Mouse (Mus musculus) kidney, adult 8-10 months (tissue): ENCODE results near the gene Klhl42.
A peak's percentile ranks its signal among the peaks of the same experiment; 100 is the strongest.

Experiments used
- DNase-seq, 2 experiments: peaks; one replicate each; pipeline ENCODE4 v3.0.0; 2022

The Klhl42 gene

DNA sequence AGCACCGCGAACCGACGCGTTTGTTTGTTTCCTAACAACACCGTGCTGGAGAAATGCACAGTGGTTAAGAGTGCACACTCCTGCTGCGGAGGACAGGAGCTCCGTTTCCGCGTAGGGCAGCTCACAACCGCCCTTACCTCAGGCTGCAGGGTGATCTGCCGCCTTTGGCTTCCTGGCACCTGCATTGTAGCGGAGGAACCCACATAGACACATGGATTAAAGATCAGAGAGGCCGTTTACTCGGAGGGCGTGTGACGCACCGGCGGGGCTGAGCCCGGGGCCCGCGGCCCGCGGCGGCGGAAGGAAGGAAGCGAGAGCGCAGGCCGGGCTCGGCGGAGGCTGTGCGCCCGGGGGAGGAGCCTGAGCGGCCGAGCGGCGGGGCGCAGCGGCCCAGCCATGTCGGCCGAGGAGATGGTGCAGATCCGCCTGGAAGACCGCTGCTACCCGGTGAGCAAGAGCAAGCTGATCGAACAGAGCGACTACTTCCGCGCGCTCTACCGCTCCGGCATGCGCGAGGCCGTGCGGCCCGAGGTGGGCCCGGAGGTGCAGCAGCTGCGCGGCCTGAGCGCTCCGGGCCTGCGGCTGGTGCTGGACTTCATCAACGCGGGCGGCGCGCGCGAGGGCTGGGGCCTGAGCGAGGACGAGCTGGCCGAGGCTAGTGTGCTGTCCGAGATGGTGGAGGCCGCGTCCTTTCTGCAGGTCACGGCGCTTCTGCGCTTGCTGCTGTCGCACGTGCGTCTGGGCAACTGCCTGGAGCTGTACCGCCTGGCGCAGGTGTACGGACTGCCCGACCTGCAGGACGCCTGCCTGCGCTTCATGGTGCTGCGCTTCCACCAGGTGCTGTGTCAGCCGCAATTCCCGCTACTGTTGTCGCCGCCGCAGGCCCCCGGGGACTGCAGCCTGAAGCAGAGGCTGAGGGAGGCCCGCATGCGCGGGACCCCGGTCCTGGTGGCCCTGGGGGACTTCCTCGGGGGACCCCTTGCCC is at the start of gene Klhl42:
Gene Klhl42 (plus strand): TSS at position 244 of the 985 bp plus-strand sequence.
- peak; percentile 60 to 71 for DNase-seq

DNA sequence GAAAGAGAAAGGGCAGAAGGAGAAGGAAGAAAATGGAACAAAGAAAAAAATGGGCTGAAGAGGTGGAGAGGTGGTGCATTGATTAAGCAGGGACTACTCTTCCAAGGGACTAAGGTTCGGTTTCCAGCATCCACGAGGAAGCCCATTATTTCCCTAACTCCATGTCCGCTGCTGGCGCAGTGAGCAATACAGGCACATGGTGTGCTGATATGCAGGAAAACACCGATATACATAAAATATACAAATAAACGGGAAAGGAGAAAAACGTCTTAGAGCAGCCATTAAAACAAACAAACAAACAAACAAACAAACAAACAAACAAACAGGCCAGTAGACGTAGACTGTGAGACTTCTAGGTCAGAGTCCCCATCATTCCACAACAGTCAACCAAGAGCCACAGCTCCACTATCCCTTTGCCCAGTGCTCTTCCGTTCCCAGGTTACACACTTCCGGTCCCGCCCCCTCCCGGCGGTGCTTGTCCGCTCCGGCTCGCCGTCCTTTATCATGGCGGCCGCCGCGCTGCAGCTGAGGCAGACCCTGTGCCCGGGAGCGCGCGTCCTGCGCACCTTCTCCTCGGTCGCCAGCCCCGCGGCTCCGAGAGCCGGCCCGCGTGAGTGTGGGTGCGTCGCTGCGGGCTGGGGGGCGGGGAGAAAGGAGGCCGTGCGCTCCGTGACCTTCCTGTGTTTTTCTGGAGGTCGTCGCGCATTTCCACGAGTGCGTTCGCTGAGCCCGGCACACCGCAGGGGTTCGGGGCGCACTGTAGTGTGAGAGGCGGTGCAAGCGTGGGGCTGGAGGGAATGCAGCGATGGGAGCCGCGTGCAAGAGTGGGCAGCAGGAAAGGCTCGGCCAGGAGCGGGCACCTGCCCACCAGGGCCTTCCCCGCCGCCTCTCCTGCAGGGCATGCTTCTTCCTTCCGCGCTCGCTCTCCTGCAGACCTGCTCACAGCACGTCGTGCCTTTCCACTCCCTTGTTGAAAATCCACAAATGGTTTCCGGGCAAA is 48.6 kb upstream of the Klhl42 start, which contains the start of gene Mrps35:
Gene Mrps35 (plus strand): TSS at position 474 of the 1,000 bp plus-strand sequence.
- peak; percentile 86 to 91 for DNase-seq

DNA sequence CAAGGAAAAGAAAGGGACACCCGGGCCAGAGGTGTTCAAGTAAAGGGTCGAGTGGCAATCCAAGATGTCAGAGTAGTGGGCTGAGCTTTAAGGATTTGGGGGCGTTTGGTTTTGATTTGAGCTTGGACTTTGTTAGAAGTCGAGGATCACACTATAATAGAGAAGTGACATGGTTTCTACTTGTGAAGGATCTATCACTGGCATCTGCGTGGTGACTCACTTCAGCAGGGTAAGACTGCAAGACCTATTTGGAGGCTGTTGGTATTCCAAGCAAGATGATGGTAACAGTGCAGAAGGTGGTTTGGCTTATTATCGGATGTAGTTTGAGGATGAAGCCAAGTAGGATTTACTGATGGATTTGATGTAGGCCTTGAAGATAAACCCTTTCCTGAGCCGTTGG is 47.5 kb upstream of the Klhl42 start:
- no peak for DNase-seq

DNA sequence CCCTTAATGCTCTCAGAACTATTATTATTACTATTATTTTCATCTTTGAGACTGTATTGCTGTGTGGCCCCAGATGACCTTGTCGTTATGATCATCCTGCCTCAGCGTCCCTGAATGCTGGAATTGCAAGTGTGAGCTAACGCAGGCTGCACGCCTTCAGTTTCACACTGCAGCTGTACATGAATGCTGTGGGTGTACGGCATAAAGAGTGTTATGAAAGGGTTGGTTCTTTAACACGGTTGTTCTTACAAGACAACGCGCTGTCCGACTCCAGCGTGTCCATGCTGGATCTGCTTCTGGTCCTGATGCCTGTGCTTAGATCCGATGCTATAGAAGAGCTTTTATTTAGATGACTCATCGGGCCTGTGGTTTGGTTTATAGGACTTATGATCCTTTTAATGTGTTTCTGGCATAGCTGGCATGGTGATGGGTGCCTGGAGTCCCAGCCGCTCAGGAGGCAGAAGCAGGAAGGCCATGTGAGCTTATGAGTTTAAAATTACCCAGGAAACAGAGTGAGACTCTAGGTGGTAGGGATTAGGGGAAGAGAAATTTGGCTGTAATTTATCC is 41.9 kb upstream of the Klhl42 start:
- no peak for DNase-seq

DNA sequence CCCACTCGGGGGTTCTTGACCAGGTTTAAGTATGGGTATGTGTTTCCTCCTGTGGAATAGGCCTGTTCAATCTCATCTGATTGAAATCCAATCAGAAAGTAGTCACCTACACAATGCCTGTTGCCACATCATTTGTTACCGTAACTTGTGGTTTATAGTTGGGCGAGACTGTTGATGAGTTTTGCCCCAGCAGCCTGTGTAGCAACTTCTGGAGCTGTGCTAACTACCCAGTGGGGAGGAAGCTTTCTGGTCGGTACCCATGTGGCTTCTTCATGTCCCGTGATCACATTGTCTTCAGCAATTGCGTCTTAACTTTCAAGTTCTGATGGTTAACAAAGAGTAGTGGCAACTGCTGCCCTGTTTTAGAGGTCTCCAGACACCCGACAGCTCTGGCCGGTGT is 39.5 kb upstream of the Klhl42 start:
- no peak for DNase-seq

DNA sequence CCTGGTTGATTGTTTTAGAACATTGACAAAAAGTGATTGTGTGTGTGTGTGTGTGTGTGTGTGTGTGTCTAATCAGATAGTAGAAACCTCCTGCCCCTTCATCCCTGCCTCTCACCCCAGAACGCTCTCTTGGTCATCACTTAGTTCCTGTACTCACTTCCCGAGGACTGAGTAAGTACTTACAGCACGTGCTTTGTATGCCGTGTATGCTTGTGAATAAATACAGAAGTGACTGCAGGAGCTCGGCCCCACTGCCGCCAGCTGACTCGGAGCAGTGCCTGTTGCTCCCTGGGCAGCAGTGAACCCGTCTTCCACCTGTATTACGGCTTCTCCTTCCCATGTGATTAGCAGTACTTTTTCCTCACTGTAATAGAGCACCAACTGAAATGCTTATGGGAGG is 38.7 kb upstream of the Klhl42 start:
- no peak for DNase-seq

DNA sequence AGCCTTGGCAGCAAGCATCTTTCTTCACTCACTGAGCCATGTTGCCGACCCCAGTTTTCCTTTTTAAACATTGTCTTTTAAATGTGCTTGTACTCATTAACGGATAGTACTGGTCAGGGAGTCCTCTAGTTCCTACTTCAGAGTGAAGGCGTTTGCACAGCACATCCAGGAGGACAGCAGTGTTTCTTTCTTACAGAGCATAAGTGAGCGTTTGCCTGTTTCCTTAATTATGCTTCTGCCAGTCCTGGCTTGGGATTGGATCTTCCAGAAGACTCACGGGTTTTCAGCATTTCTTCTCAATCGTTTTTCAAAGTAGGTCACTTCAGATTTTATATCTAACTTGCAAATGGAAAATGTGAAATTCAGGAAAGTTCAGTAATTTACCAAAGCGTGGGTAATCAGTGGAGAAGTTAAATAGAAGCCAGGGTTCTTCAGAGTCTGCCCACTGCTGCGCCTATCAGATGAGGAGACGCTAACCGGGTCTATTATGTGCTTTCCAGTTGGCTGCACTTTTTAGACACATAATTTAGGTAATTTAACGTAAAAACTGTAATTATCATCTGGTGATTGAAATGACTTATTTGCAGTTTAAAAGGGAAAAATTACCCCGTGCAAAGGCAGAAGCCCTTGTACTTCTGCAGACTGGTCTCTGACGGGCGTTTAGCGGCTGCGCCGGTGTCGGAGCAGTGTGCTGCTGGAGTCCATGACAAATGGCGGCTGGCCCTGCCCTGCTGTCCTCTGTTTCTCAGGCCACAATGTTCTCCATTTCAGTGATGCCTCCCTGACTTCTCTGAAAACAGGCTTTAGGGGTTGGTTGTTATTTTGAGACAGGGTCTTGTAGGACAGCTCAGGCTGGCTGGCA is 37.2 kb upstream of the Klhl42 start:
- peak; percentile 53 to 54 for DNase-seq

DNA sequence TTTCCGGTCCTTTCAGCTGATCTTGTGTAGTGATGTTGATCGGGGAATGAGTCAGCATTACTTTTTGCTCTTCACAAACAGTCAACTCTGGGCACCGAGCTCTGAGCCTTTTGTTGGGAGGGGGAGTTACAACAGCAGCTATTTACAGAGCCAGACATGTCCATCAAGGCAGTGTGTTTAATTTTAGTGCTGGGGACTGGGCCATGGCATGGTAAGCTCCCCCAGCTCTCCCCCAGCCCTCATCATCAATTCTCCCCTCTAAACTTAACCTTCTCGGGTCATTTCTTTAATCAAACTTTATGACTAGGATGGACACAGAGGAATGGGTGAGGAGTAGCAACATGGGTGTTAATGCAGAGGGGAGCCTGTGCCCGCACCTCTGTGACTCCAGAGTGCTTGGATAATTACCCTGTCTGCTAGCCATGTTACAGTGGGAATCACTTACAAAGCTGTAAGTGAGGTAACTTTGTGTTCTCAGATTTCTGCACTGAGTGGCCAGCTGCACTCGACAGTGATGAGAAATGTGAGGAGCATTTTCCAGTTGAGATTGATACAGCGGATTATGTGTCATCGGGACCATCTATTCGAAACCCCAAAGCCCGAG is 35.7 kb upstream of the Klhl42 start:
- no peak for DNase-seq

DNA sequence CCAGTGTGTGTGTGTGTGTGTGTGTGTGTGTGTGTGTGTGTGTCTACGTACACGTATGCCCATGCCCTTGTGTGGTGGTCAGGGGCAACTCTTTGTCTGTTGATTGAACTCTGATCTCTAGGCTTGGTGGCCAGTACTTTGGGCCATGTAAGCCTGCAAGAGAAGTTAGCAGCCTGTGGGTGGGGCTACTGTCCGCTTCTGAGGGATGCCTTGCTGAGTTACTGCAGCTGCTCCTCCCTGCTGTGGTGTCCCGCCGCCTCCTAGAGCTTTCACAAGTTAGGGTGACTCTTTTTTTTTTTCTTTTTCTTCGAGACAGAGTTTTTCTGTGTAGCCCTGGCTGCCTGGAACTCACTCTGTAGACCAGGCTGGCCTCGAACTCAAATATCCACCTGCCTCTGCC is 31.9 kb upstream of the Klhl42 start:
- DNase-seq: no peak

DNA sequence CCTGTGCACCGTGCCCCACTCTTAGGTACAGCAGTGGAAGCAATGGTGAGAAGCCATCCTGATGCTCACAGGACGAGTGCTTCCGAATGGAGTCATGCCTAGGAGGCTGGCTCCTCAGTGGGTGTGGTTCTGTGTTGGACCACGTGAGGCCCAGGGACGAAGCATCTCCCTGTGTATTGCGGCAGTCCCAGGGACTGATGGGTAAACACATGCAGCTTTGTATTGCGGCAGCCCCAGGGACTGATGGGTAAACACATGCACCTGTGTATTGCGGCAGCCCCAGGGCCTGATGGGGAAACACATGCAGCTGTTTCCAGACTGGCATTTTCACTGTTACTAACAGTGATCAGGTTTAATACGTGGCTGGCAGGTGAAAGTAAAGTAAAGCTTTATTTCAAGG is 29.5 kb upstream of the Klhl42 start:
- no peak for DNase-seq

DNA sequence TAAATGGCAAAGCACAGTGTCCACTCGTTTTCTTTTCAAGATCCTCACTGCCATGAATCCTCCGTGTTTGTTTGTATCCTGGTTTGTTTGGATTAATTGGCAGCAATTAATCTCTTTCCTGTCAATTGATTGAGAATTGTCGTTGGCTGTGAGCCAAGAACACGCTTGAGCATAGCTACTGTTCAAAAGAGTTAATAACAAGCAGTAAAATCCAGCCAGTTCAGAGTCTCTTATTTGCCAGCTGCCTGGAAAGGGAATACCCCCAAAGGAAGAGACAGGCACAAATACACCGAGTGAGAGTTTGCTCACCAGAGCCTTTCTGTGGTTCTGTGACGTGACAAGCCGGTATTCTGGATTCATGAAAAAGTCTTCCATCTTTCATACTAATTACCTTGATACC is 29.1 kb upstream of the Klhl42 start:
- DNase-seq: no peak

DNA sequence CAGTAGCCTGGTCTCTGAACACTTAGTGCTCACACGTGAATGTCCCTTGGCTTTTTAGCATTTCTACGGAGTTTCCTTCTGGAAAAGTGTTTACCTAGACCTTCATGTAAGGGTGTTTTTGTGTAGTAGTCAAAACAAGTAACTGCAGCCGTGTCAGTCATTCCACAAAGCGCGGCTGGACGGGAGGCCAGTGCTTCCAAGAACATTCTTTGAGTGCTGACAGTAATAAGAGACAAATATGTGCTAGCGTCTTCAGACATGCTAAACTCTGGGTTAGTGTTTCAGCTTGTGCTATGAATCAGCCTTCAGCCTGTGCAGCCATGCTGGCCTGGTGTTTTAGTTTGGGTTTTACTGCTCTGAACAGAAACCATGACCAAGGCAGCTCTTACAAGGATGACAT is 28.5 kb upstream of the Klhl42 start:
- no peak for DNase-seq

DNA sequence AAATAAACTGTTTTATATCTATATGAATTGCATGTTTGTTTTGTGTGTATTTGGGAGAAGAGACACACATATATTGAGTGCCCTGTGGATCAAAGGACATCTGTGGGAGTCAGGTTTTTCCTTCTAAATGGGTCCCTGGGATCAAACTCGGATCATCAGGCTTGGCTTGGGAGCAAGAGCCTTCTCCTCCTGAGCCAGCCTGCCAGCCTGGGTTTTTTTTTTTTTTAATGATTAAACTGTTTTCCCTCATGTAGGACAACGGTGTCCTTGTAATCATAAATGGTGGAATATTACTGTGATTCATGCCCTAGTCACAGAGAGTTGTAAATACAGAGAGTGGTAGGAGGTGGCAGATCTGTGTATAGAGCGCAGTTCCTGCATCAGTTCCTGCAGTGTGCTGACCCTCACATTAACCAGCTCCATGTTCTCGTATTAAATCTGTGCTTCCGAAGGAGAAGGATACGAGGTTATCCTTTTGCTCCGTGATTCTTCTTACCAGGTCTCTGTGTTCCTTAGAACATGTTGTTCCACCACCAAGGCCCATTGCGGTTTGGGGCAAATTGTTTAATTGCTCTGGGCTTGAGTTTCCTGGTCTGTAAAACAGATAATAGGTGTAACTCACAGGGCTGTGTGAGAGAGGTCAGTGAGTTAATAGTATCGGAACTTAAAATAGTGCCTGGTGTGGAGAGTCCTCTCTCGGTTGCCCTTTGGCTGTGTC is 26.8 kb upstream of the Klhl42 start:
- DNase-seq: peak; percentile 33 to 39

DNA sequence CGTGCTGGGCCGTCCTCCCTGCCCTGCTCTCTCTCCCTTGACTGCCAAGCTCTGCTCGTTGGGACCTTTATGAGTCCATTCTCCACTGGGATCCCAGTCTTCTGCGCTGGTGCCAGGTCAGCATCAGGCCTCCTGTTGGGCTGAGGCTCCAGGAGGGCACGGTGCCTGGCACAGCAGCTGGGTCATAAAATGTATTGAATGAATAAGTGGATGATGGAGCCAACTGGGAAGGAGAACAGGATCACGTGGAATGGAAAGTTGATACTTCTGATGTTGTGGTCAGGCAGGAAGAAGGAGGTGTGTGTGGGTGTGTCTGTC is 26.3 kb upstream of the Klhl42 start:
- peak; percentile 59 to 68 for DNase-seq

DNA sequence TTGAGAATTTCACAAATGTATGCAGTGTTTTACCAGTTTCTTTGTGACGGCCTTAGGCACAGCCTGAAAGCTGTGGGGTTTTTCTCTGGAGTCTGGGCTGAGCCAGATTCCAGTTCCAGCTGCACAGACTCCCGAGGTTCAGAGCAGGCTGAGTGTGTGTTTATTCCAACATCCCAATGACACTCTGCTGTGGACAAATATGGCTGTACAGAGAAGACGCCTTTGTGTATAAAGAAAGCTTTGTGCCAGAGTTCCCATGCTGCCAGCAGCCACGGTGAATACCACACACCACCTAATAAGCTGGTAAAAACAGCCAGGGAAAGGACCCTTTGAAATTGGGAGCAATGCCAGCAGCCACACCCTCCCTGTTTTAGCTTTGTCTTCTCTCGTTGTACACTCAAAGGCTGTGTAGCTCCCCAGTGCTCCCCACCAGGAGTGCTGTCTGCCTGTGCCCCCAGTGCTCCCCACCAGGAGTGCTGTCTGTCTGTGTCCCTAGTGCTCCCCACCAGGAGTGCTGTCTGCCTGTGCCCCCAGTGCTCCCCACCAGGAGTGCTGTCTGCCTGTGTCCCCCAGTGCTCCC is 15.3 kb upstream of the Klhl42 start:
- no peak for DNase-seq

DNA sequence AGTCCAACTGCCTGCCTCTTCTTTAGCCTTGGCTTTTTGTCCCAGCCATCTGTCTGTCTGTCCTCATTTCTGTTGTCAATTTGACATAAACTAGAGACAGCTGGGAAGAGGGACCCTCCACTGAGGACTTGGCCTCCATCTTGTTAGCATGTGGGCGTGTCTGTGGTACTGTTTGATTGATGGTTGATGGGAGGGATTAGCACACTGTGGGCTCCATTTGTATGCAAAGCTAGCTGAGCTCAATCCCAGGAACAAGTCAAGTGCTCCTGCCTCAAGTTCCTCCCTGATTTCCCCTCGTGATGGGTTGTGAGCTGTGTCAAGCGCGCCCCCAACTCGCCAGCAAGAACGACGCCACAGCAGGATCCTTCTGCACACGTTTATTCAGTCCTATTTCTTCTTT is 14.3 kb upstream of the Klhl42 start:
- DNase-seq: no peak

DNA sequence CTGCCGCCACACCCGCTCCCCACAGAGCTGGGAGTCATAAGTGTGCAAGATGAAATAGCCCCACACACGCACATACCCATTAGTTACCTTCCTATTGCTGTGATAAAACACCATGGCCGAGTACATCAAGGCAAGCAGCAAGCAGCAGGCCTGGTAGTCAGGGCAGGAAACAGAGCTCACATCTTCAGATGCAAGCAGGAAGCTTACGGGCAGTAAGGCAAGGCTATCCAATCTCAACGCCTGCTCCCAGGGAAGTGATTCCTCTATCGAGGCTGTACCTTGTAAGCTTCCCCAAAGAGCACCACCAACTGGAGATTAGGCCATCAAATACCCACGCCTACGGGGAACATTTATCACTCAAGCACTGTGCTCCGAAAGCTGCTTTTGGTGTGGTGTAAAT is 11.3 kb upstream of the Klhl42 start:
- DNase-seq: no peak

DNA sequence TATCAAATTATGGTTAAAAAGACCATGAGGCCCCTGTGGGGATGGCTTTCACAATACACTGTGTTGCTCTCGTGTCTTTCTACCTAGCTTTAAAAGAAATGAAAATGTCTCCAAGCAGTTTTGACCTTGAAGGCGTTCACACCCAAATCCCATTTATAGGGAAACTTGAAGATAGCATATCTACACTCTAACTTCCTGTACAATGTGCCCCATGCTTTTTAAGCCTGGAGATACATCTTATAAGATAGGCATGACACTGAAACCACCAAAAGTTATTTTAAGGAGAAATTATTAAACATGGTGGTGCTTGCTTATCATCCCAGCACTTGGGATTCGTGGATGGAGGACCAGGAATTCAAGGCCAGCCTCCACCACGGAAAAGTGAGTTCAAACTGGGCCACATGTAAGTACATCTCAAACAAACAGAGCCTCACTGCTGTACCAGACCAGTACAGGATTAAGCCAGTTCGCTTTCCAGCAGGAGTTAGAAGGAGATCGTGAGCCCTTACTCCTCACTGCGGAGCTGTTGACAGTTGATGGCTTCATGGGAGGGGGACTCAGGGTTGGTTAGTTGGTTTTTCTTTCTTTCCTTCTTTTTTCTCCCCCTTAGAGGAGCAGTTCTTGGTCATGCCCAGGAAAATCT is 5.7 kb upstream of the Klhl42 start:
- no peak for DNase-seq

DNA sequence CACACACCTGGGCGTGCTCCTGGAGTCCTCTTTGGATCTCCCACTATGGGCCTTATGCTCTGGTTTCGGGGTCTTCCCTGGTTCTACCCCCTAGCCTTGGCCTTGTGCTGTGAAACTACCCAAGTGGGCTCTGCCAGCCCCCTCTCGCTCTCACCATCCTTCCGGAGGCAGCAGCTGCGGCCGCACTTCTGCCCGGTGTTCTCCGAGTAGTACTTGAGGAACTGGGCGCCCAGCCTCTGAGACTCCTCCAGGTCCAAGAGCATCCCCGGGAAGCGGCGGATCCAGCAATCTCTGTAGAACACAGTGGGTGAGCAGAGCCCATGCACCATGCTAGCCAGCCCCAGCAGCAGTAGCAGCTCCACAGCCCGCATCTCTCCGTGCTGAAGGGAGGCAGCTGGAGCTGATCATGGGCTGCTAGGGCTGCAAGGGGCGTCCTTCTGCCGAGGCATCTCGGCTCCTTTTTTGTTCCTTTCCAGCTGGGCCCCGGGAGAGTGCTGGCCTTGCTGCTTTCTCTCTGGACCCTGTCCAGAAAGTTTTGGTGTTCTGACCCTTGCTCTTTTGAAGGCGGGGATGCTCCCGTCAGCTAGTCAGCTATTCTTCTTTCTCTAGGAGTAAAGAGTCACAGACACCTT is 4.5 kb upstream of the Klhl42 start, which contains the start of gene Mansc4:
Gene Mansc4 (minus strand): TSS at position 439 of the 632 bp plus-strand sequence.
- peak; percentile 79 for DNase-seq
